Mouse (Mus musculus) midbrain, postnatal 0 days (tissue): Measurements from ENCODE around the gene Gm4553. TPM values are rescaled to one million over a fixed set of nuclear protein-coding genes. Genes with fewer than 3 reads are reported as not detected.
"Not testable (repeated sequence)": the region's sequence is repeated elsewhere in the genome, so short reads cannot be mapped to it uniquely, and the experiment has no call there.

Experiments used
- ATAC-seq: fragments of 200-750 bp; cut with Nextera tagmentation; 2 replicates; pipeline ENCODE4 v1.8.0; 2017; ENCODE audit warnings: moderate number of reproducible peaks, mild to moderate bottlenecking, moderate TSS enrichment, moderate library complexity; ENCODE audit not compliant: low FRiP score
- DNase-seq: peaks from one replicate; pipeline ENCODE4 v3.0.0-alpha.2; 2015; ENCODE audit warnings: low spot score
- H3K27ac ChIP-seq: fragments of 300-500 bp; sonication (generic); 2 replicates; pipeline ENCODE4 v1.5.1; 2014; ENCODE audit warnings: low read depth, mild to moderate bottlenecking, low read length, mixed read lengths
- H3K27me3 ChIP-seq: fragments of 300-500 bp; sonication (generic); 2 replicates; pipeline ENCODE4 v1.6.1; 2014; ENCODE audit warnings: low read length, control low read depth, mixed read lengths; ENCODE audit not compliant: insufficient read depth
- H3K36me3 ChIP-seq: fragments of 300-500 bp; sonication (generic); 2 replicates; pipeline ENCODE4 v1.6.1; 2014; ENCODE audit warnings: low read length, control low read depth, mixed read lengths; ENCODE audit not compliant: insufficient read depth
- H3K4me1 ChIP-seq: fragments of 300-500 bp; sonication (generic); 2 replicates; pipeline ENCODE4 v1.6.1; 2014; ENCODE audit warnings: mild to moderate bottlenecking, control low read depth, antibody characterized with exemption, low read length, mixed read lengths; ENCODE audit not compliant: insufficient read depth
- H3K4me2 ChIP-seq: fragments of 300-500 bp; sonication (generic); 2 replicates; pipeline ENCODE4 v1.6.1; 2014; ENCODE audit warnings: low read depth, mild to moderate bottlenecking, low read length, mixed read lengths; ENCODE audit not compliant: poor library complexity, severe bottlenecking
- H3K4me3 ChIP-seq: fragments of 300-500 bp; sonication (generic); 2 replicates; pipeline ENCODE4 v1.5.1; 2014; ENCODE audit warnings: low read depth, mild to moderate bottlenecking, low read length, moderate library complexity
- H3K9ac ChIP-seq: fragments of 300-500 bp; sonication (generic); replicated peaks from 2 replicates; pipeline ENCODE4 v1.6.1; 2014; ENCODE audit warnings: mild to moderate bottlenecking, low read length, moderate library complexity, mixed read lengths; ENCODE audit not compliant: poor library complexity, severe bottlenecking
- H3K9me3 ChIP-seq: fragments of 300-500 bp; sonication (generic); 2 replicates; pipeline ENCODE4 v1.6.1; 2016; ENCODE audit warnings: low read length, control low read depth
- CTCF ChIP-seq: IDR thresholded peaks from 2 replicates; pipeline ENCODE4 v1.5.1; 2016; ENCODE audit warnings: antibody characterized with exemption, mild to moderate bottlenecking
- WGBS: fragments of 180-500 bp; shearing (Covaris S2); extraction: QIAGEN DNeasy Blood & Tissue Kit; methylation state at CpG from one replicate; pipeline ENCODE4 v1.1.7; 2014; 5-methylcytosine and 5-hydroxymethylcytosine counted together
- polyA plus RNA-seq: library from polyadenylated mRNA; unstranded; fragments of >200 nt; fragmentation: Nextera tagmentation; extraction: Ambion mirVana; gene quantifications from 2 replicates; pipeline ENCODE4 v1.2.1, GENCODE M21; 2015
- total RNA-seq: library from RNA; depleted of rRNA; stranded (reverse); fragments of >200 nt; gene quantifications from 2 replicates; pipeline ENCODE4 v1.2.3, GENCODE M21; 2014

Gm4553 gene
- total and polyA plus RNA-seq, 2 experiments from 2014 or later, result not detected

- H3K27me3 ChIP-seq, result no peaks in the 10 kb centered on the region
- H3K4me1 ChIP-seq, result no peaks in the 10 kb centered on the region
- peak; percentile 79 for TF ChIP-seq CTCF
- H3K36me3 ChIP-seq, result no peaks in the 10 kb centered on the region
- WGBS, result 49% methylated on average over 3 of the region's 3 CpGs
- ATAC-seq (no peak), DNase-seq (peak; percentile 71)
- H3K9ac ChIP-seq, result no peak overlapping the region
- no peak overlapping the region for H3K27ac ChIP-seq
- no peaks in the 10 kb centered on the region for H3K9me3 ChIP-seq
- H3K4me2 ChIP-seq, result no peak overlapping the region
- H3K4me3 ChIP-seq, result no peak overlapping the region
These were observed 4.3 kb upstream of the Gm4553 start for GRCm38 (mm10) chr7:142169836-142170235.

GRCm38 (mm10) chr7:142159366-142159765 is 6.2 kb downstream of the Gm4553 start:
- Histone ChIP-seq H3K4me3 (no peak overlapping the region), H3K36me3 (no peaks in the 10 kb centered on the region), H3K9ac (no peak overlapping the region), H3K9me3 (no peaks in the 10 kb centered on the region), H3K4me1 (no peaks in the 10 kb centered on the region), H3K27me3 (no peaks in the 10 kb centered on the region), H3K4me2 (no peak overlapping the region), H3K27ac (no peak overlapping the region)
- ATAC-seq, result no peak
- WGBS, result 92% methylated on average over 3 of the region's 3 CpGs
- DNase-seq, result no peak
- TF ChIP-seq CTCF, result no peak

- WGBS, result 59% methylated on average over 2 of the region's 2 CpGs
- not testable (repeated sequence) for H3K4me1 ChIP-seq, H3K36me3 ChIP-seq, DNase-seq, H3K9me3 ChIP-seq, ATAC-seq, H3K9ac ChIP-seq, H3K4me2 ChIP-seq, H3K4me3 ChIP-seq, H3K27me3 ChIP-seq, H3K27ac ChIP-seq
These were observed 8.5 kb downstream of the Gm4553 start, which contains the start of gene Gm29735 for GRCm38 (mm10) chr7:142157013-142157412. Gm29735 (minus strand) TSS chr7:142157113.

- H3K4me1 ChIP-seq, result no peaks in the 10 kb centered on the region
- no peaks in the 10 kb centered on the region for H3K27me3 ChIP-seq
- no peak overlapping the region for H3K4me3 ChIP-seq
- H3K9me3 ChIP-seq, result no peaks in the 10 kb centered on the region
- WGBS, result 53% methylated on average over 1 of the region's 1 CpGs
- ATAC-seq (no peak), DNase-seq (no peak)
- no peak overlapping the region for H3K27ac ChIP-seq
- H3K36me3 ChIP-seq, result no peaks in the 10 kb centered on the region
- no peak for TF ChIP-seq CTCF
- no peak overlapping the region for H3K4me2 ChIP-seq
- H3K9ac ChIP-seq, result no peak overlapping the region
These were observed 10.2 kb downstream of the Gm4553 start for GRCm38 (mm10) chr7:142155308-142155707.

- ATAC-seq, result no peak
- no peaks in the 10 kb centered on the region for H3K27me3 ChIP-seq
- TF ChIP-seq CTCF, result no peak
- no peak overlapping the region for H3K27ac ChIP-seq
- DNase-seq, result no peak
- no peak overlapping the region for H3K4me2 ChIP-seq
- WGBS, result 88% methylated on average over 4 of the region's 4 CpGs
- no peaks in the 10 kb centered on the region for H3K9me3 ChIP-seq
- no peaks in the 10 kb centered on the region for H3K36me3 ChIP-seq
- H3K9ac ChIP-seq, result no peak overlapping the region
- H3K4me1 ChIP-seq, result no peaks in the 10 kb centered on the region
- no peak overlapping the region for H3K4me3 ChIP-seq
These were observed 13.3 kb downstream of the Gm4553 start for GRCm38 (mm10) chr7:142152191-142152590.

- H3K9ac ChIP-seq, result no peak overlapping the region
- no peaks in the 10 kb centered on the region for H3K36me3 ChIP-seq
- no peaks in the 10 kb centered on the region for H3K27me3 ChIP-seq
- no peak overlapping the region for H3K27ac ChIP-seq
- no peaks in the 10 kb centered on the region for H3K9me3 ChIP-seq
- ATAC-seq (no peak), DNase-seq (no peak)
- no peaks in the 10 kb centered on the region for H3K4me1 ChIP-seq
- H3K4me3 ChIP-seq, result no peak overlapping the region
- TF ChIP-seq CTCF, result no peak
- no peak overlapping the region for H3K4me2 ChIP-seq
These were observed 16.9 kb downstream of the Gm4553 start for GRCm38 (mm10) chr7:142148633-142149032.

- H3K4me3 ChIP-seq, result no peak overlapping the region
- H3K4me2 ChIP-seq, result no peak overlapping the region
- peak; percentile 67 for TF ChIP-seq CTCF
- H3K27ac ChIP-seq, result no peak overlapping the region
- no peaks in the 10 kb centered on the region for H3K36me3 ChIP-seq
- ATAC-seq (no peak), DNase-seq (peak; percentile 71)
- H3K9me3 ChIP-seq, result no peaks in the 10 kb centered on the region
- H3K4me1 ChIP-seq, result no peaks in the 10 kb centered on the region
- 3% methylated on average over 1 of the region's 1 CpGs for WGBS
- no peaks in the 10 kb centered on the region for H3K27me3 ChIP-seq
- H3K9ac ChIP-seq, result no peak overlapping the region
These were observed 19.5 kb downstream of the Gm4553 start for GRCm38 (mm10) chr7:142146033-142146432.
